Mouse (Mus musculus) embryonic facial prominence, embryonic 11.5 days (tissue): ENCODE data around the gene Gatb. TPM values are rescaled to one million over a fixed set of nuclear protein-coding genes. Genes with fewer than 3 reads are reported as not detected.

Experiments
- ATAC-seq: fragments of 200-750 bp; cut with Nextera tagmentation; replicated peaks from 2 replicates; pipeline ENCODE4 v1.8.0; 2017; ENCODE audit warnings: low read depth; ENCODE audit not compliant: insufficient number of reproducible peaks, low FRiP score, low TSS enrichment
- DNase-seq: peaks from one replicate; pipeline ENCODE4 v3.0.0-alpha.2; 2015; ENCODE audit warnings: low spot score
- H3K27ac ChIP-seq: fragments of 300-500 bp; sonication (generic); replicated peaks from 2 replicates; pipeline ENCODE4 v1.5.1; 2014; ENCODE audit warnings: mild to moderate bottlenecking, low read depth, low read length, control low read depth
- H3K27me3 ChIP-seq: fragments of 300-500 bp; sonication (generic); 2 replicates; pipeline ENCODE4 v1.6.1; 2014; ENCODE audit warnings: mild to moderate bottlenecking, low read length, moderate library complexity, mixed read lengths; ENCODE audit not compliant: control insufficient read depth, insufficient read depth
- H3K36me3 ChIP-seq: fragments of 300-500 bp; sonication (generic); replicated peaks from 2 replicates; pipeline ENCODE4 v1.6.1; 2014; ENCODE audit warnings: low read depth, mild to moderate bottlenecking, low read length, moderate library complexity, mixed read lengths; ENCODE audit not compliant: control insufficient read depth, insufficient read depth
- H3K4me1 ChIP-seq: fragments of 300-500 bp; sonication (generic); 2 replicates; pipeline ENCODE4 v1.6.1; 2014; ENCODE audit warnings: low read length, mixed read lengths; ENCODE audit not compliant: control insufficient read depth, insufficient read depth
- H3K4me2 ChIP-seq: fragments of 300-500 bp; sonication (generic); 2 replicates; pipeline ENCODE4 v1.6.1; 2014; ENCODE audit warnings: low read depth, mild to moderate bottlenecking, control low read depth, low read length, moderate library complexity
- H3K4me3 ChIP-seq: fragments of 300-500 bp; sonication (generic); 2 replicates; pipeline ENCODE4 v1.5.1; 2014; ENCODE audit warnings: low read depth, low read length, control low read depth
- H3K9ac ChIP-seq: fragments of 300-500 bp; sonication (generic); replicated peaks from 2 replicates; pipeline ENCODE4 v1.6.1; 2014; ENCODE audit warnings: mild to moderate bottlenecking, control low read depth, low read length
- H3K9me3 ChIP-seq: fragments of 300-500 bp; sonication (generic); replicated peaks from 2 replicates; pipeline ENCODE4 v1.6.1; 2016; ENCODE audit warnings: mild to moderate bottlenecking, low read length, inconsistent platforms, mixed read lengths; ENCODE audit not compliant: control insufficient read depth
- WGBS: fragments of 180-500 bp; shearing (Covaris S2); extraction: QIAGEN DNeasy Blood & Tissue Kit; methylation state at CpG from one replicate; pipeline ENCODE4 v1.1.7; 2014; 5-methylcytosine and 5-hydroxymethylcytosine counted together
- polyA plus RNA-seq: library from polyadenylated mRNA; unstranded; fragments of >200 nt; fragmentation: Nextera tagmentation; extraction: Ambion mirVana; gene quantifications from 2 replicates; pipeline ENCODE4 v1.2.1, GENCODE M21; 2014

The Gatb gene
- polyA plus RNA-seq, 1 experiment from 2014 or later: 28.0 TPM

DNA sequence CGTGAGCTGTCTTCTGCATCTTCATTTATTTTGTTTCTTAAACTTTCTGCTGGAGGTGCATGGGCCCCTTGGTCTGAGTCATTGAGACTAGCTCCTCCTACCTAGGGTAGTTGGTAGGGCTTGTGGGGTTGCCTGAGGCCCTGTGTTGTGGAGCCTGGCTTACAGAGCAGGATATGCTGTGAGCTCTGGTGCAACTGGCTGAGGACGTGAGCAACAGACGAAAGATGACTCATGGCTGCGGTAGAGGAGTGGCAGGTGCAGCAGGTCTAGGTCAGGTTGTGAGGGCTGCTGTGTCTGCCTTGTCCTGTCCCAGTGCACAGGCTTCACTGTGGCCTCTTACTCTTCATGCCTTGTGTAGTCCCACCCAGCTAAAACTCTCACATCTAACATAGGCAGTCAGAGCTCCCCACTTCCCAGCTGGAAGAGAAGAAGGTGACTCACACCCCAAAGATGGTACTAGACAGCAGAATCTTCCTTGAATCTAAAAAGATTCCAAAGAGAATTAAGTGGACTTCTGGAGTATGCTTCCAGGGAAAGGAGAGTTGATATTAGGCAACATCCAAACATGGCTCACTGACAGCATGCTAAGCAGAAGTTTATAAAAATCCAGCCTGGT is 56.1 kb downstream of the Gatb start:
- WGBS: 92% methylated on average over 4 of the region's 4 CpGs

GRCm38 (mm10) chr3:85633733-85634132 is 59.8 kb downstream of the Gatb start:
- no peaks in the 10 kb centered on the region for H3K27me3 ChIP-seq
- no peaks in the 10 kb centered on the region for H3K9me3 ChIP-seq
- ATAC-seq (no peak), DNase-seq (no peak)
- no peak overlapping the region for H3K27ac ChIP-seq
- 78% methylated on average over 2 of the region's 2 CpGs for WGBS
- H3K4me3 ChIP-seq: no peak overlapping the region
- no peak overlapping the region for H3K4me2 ChIP-seq
- no peaks in the 10 kb centered on the region for H3K36me3 ChIP-seq
- no peaks in the 10 kb centered on the region for H3K4me1 ChIP-seq
- no peak overlapping the region for H3K9ac ChIP-seq

More for the DNA sequence above, 56.1 kb downstream of the Gatb start:
- Histone ChIP-seq H3K27me3 (no peaks in the 10 kb centered on the region), H3K4me2 (no peak overlapping the region), H3K4me1 (no peaks in the 10 kb centered on the region), H3K9ac (no peak overlapping the region), H3K36me3 (no peaks in the 10 kb centered on the region), H3K4me3 (no peak overlapping the region), H3K27ac (no peak overlapping the region), H3K9me3 (no peaks in the 10 kb centered on the region)
- no peak for ATAC-seq
- no peak for DNase-seq

- Histone ChIP-seq H3K9me3 (no peaks in the 10 kb centered on the region), H3K4me1 (no peaks in the 10 kb centered on the region), H3K27ac (no peak overlapping the region), H3K36me3 (no peaks in the 10 kb centered on the region), H3K27me3 (no peaks in the 10 kb centered on the region), H3K9ac (no peak overlapping the region), H3K4me3 (no peak overlapping the region), H3K4me2 (no peak overlapping the region)
- ATAC-seq: no peak
- DNase-seq: no peak
- WGBS: 82% methylated on average over 8 of the region's 8 CpGs
These were observed 60.6 kb downstream of the Gatb start for GRCm38 (mm10) chr3:85634389-85635125.

DNA sequence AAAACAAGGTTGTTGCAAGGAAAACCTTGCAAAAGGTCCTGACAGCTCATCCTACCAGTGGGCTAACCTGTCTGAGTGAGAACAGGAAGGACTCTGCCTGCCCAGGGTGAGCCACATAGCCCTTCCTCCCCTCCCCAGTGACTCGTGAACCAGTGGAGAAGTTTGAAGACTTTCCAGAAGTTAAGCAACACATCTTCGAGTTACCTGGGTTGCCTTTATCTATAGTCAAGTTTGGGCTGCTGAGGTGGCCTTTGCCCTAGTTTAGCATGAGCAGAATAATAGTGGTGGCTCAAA is 61.2 kb downstream of the Gatb start:
- Histone ChIP-seq H3K4me3 (no peak overlapping the region), H3K9ac (no peak overlapping the region), H3K9me3 (no peaks in the 10 kb centered on the region), H3K36me3 (no peaks in the 10 kb centered on the region), H3K27ac (no peak overlapping the region), H3K27me3 (no peaks in the 10 kb centered on the region), H3K4me1 (no peaks in the 10 kb centered on the region), H3K4me2 (no peak overlapping the region)
- DNase-seq (no peak), ATAC-seq (no peak)
- WGBS: 67% methylated on average over 2 of the region's 2 CpGs

DNA sequence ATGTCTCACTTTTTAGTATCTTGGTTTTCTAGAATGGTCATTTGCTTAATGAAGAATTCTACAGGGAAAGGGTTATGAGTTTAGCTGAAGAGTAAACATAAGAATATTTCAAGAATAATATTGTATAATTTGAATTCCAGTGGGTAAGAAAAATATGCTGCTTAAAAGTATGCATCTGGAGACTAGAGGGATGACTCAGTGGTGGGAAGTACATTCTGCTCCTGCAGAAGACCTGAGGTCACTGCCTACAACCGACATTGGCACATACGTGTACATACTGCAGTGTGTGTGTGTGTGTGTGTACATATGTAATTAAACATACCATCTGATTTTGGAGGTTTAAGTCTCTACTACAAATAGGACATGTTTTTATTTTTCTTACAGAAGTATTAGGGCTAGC is 61.7 kb downstream of the Gatb start:
- no peaks in the 10 kb centered on the region for H3K4me1 ChIP-seq
- DNase-seq: no peak
- no peaks in the 10 kb centered on the region for H3K27me3 ChIP-seq
- H3K9me3 ChIP-seq: no peaks in the 10 kb centered on the region
- no peak for ATAC-seq
- 94% methylated on average over 2 of the region's 2 CpGs for WGBS
- H3K4me3 ChIP-seq: no peak overlapping the region
- no peak overlapping the region for H3K27ac ChIP-seq
- no peak overlapping the region for H3K9ac ChIP-seq
- H3K36me3 ChIP-seq: no peaks in the 10 kb centered on the region
- H3K4me2 ChIP-seq: no peak overlapping the region

DNA sequence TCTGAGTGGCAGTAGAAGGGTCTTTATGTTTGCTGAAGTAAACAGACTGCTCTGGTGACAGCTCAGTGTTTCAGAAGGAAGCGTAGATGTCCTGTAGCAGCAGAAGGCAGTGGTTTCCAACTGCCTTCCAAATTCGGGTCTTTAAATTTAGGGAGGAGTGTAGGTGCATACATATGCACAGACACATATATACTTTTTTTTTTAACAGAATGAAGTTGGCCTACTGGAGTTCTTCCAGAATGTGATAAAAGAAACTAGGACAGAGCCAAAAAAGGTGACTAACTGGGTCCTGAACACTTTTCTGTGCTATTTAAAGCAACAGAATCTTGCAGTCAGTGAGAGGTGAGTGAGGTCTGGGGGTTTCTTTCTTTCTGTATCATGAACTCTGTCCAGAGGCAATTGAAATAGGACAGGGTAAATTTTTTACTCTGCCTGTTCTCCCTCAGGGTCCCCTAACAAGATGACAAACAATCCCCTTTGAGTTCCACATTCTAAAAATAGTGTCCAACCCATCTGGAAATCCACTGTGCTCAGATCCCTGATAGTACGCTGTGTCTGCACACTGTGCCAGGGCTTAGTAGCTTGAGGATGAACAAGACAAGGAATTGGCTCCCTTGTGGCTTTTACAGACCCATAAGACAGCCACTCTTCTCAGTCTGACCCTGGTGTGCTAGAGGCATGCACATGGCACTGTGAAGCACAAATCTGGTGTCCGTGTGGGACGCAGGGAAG is 63.0 kb downstream of the Gatb start:
- Histone ChIP-seq H3K27me3 (no peaks in the 10 kb centered on the region), H3K9me3 (no peaks in the 10 kb centered on the region), H3K27ac (no peak overlapping the region), H3K9ac (no peak overlapping the region), H3K36me3 (no peaks in the 10 kb centered on the region), H3K4me1 (no peaks in the 10 kb centered on the region), H3K4me3 (no peak overlapping the region), H3K4me2 (no peak overlapping the region)
- 89% methylated on average over 5 of the region's 5 CpGs for WGBS
- DNase-seq (no peak), ATAC-seq (no peak)

GRCm38 (mm10) chr3:85641751-85642150 is 67.8 kb downstream of the Gatb start:
- Histone ChIP-seq H3K9ac (no peak overlapping the region), H3K27me3 (no peaks in the 10 kb centered on the region), H3K4me3 (no peak overlapping the region), H3K9me3 (no peaks in the 10 kb centered on the region), H3K36me3 (no peaks in the 10 kb centered on the region), H3K27ac (no peak overlapping the region), H3K4me2 (no peak overlapping the region), H3K4me1 (no peaks in the 10 kb centered on the region)
- WGBS: 79% methylated on average over 3 of the region's 3 CpGs
- no peak for DNase-seq
- ATAC-seq: no peak

DNA sequence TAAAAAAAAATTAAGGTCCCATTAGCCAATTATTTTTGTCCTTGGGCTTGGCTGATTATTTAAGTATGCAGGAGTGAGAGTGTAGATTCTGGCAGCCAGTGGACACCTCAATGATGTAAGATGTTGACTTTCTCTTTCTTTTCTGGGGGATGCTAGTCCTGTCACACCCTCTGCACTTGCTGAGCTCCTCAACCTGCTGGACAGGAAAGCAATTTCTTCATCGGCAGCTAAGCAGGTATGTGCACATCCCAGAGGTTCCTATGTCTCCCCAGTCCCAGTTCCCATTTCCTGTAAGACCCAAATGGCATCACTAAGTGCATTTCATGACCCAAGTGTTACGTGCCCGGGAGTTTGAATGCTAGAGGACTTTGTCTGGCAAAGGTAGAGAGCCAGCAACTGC is 70.9 kb downstream of the Gatb start:
- no peak for ATAC-seq
- DNase-seq: no peak
- Histone ChIP-seq H3K9ac (no peak overlapping the region), H3K36me3 (no peaks in the 10 kb centered on the region), H3K4me2 (no peak overlapping the region), H3K9me3 (no peaks in the 10 kb centered on the region), H3K27ac (no peak overlapping the region), H3K27me3 (no peaks in the 10 kb centered on the region), H3K4me3 (no peak overlapping the region), H3K4me1 (no peaks in the 10 kb centered on the region)
- WGBS: 90% methylated on average over 3 of the region's 3 CpGs
